In the genomic region with DNA sequence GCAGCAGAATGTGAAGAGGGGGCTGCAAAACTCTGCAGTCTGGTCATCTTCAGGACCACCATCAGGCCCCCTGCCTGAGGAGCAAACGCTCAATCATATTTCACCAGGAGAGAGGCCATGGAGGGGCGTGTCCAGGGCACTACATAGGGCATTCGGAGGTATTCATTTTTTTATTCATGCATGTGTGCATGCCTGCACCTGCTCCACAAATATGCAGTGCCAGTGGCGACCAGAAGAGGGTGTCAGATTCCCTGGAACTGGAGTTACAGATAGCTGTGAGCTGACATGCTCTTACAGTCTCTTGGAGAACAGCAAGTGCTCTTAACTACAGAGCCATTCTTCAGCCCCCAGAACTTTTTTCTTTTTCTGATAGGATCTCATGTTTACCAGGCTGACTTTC, we compare ENCODE assay signal across 8 mouse cellular contexts. TPM values are rescaled to one million over a fixed set of nuclear protein-coding genes. Genes with fewer than 3 reads are reported as not detected.
DNase-seq lines count a peak whose midpoint lies in the region; ATAC-seq lines count a peak whose summit lies in the region.

No protein-coding gene starts in this region.

- H3K27me3 ChIP-seq in forebrain, embryonic 12.5 days = no peaks in the 10 kb centered on the region
- no peaks in the 10 kb centered on the region for H3K27me3 ChIP-seq in liver, embryonic 11.5 days (replicated peaks; ENCODE audit: control insufficient read depth, insufficient read depth, low read length)
- no peaks in the 10 kb centered on the region for H3K27me3 ChIP-seq in neural tube, embryonic 13.5 days

- H3K4me1 ChIP-seq in forebrain, embryonic 12.5 days = no peaks in the 10 kb centered on the region
- H3K4me1 ChIP-seq in liver, embryonic 11.5 days (replicated peaks; ENCODE audit: control insufficient read depth, insufficient read depth, low read length) = no peaks in the 10 kb centered on the region
- H3K4me1 ChIP-seq in neural tube, embryonic 13.5 days (replicated peaks) = 0 out of 2 replicates have a peak, but pooled peaks cover 5% of the 10 kb centered on the region

- no peak overlapping the region for H3K27ac ChIP-seq in forebrain, embryonic 12.5 days
- no peak overlapping the region for H3K27ac ChIP-seq in liver, embryonic 11.5 days (ENCODE audit: low read depth, low read length)
- no peak overlapping the region for H3K27ac ChIP-seq in neural tube, embryonic 13.5 days (replicated peaks)

- ATAC-seq in forebrain, embryonic 12.5 days (ENCODE audit: low FRiP score) = peak; percentile 51; the same call in 1 of the 2 replicates
- ATAC-seq in liver, embryonic 11.5 days (replicated peaks; ENCODE audit: low FRiP score) = peak; percentile 56; the same call in 1 of the 2 replicates
- ATAC-seq in neural tube, embryonic 13.5 days (ENCODE audit: low read depth) = peak; percentile 32; the same call in 1 of the 2 replicates

- DNase-seq in ovary, postnatal 14 days (ENCODE audit: low spot score) = peak; percentile 33
- DNase-seq in ovary, postnatal 10 days (ENCODE audit: low spot score) = no peak
- peak; percentile 62 for DNase-seq in c-Kit-negative CD71-positive TER-119-positive erythroid progenitor cells, embryonic 14.5 days (ENCODE audit: low read depth, low spot score)
- DNase-seq in kidney, postnatal 10 days = peak; percentile 66
- peak; percentile 46 for DNase-seq in liver, embryonic 11.5 days (ENCODE audit: low spot score)
- no peak for DNase-seq in T-cell, adult 2 months (ENCODE audit: low spot score)

- H3K9ac ChIP-seq in forebrain, embryonic 12.5 days = no peak overlapping the region
- H3K9ac ChIP-seq in liver, embryonic 11.5 days (ENCODE audit: low read depth, low read length) = no peak overlapping the region
- H3K9ac ChIP-seq in neural tube, embryonic 13.5 days = no peak overlapping the region

- H3K36me3 ChIP-seq in forebrain, embryonic 12.5 days (replicated peaks) = no peaks in the 10 kb centered on the region
- no peaks in the 10 kb centered on the region for H3K36me3 ChIP-seq in liver, embryonic 11.5 days (ENCODE audit: control insufficient read depth, insufficient read depth, low read length)
- no peaks in the 10 kb centered on the region for H3K36me3 ChIP-seq in neural tube, embryonic 13.5 days

- no peak overlapping the region for H3K4me2 ChIP-seq in forebrain, embryonic 12.5 days
- H3K4me2 ChIP-seq in liver, embryonic 11.5 days = no peak overlapping the region
- H3K4me2 ChIP-seq in neural tube, embryonic 13.5 days = no peak overlapping the region

- H3K4me3 ChIP-seq in forebrain, embryonic 12.5 days (replicated peaks) = no peak overlapping the region
- no peak overlapping the region for H3K4me3 ChIP-seq in liver, embryonic 11.5 days (ENCODE audit: low read depth, low read length)
- H3K4me3 ChIP-seq in neural tube, embryonic 13.5 days = no peak overlapping the region

- 38% methylated on average over 4 of the region's 4 CpGs for WGBS in forebrain, embryonic 12.5 days
- WGBS in liver, embryonic 11.5 days = 36% methylated on average over 4 of the region's 4 CpGs
- WGBS in neural tube, embryonic 13.5 days = 31% methylated on average over 4 of the region's 4 CpGs

- no peaks in the 10 kb centered on the region for H3K9me3 ChIP-seq in forebrain, embryonic 12.5 days
- H3K9me3 ChIP-seq in liver, embryonic 11.5 days (ENCODE audit: control insufficient read depth, low read length) = no peaks in the 10 kb centered on the region
- 0 out of 2 replicates have a peak, but pooled peaks cover under 1% of the 10 kb centered on the region for H3K9me3 ChIP-seq in neural tube, embryonic 13.5 days

RNA-seq across cellular contexts. Expression of a gene that starts 56.4 kb away (rescaled TPM):
- polyA plus RNA-seq in forebrain, embryonic 12.5 days (2016; fragmentation: Nextera tagmentation; extraction: Ambion mirVana) = 0.22 and 0.24 TPM in 2 replicates
- not detected in 2 replicates for polyA plus RNA-seq in liver, embryonic 11.5 days (2014; fragmentation: Nextera tagmentation; extraction: Ambion mirVana)
- 0.22 TPM in 1 of 2 replicates, not detected in the other for polyA plus RNA-seq in neural tube, embryonic 13.5 days (2015; fragmentation: Nextera tagmentation; extraction: Ambion mirVana)

Comparison
In these comparisons a context has a peak if more than half of its experiments do, and no peak if none do; other contexts are left out.
1. DNase-seq: peak in ovary, postnatal 14 days (single experiment), c-Kit-negative CD71-positive TER-119-positive erythroid progenitor cells, embryonic 14.5 days (single experiment), kidney, postnatal 10 days (single experiment) and liver, embryonic 11.5 days (single experiment); none in ovary, postnatal 10 days (single experiment) and T-cell, adult 2 months (single experiment).
2. Peak in every context shown above with its lines, with median percentiles within 50 percentile points of each other: ATAC-seq.